Mouse (Mus musculus) layer of hippocampus, adult 2 months (tissue): ENCODE measurements at regions not wholly inside any gene's neighbourhood (a gene's known extent, or its start where the extent isn't known, plus 50 kb on each side); places are given as distances from the start of the nearest gene placed in this dataset.
A peak's percentile ranks its signal among the peaks of the same experiment; 100 is the strongest.

Experiments used
- DNase-seq, 2 experiments: peaks; one replicate each; pipeline ENCODE4 v3.0.0; 2022; ENCODE audit warnings: low spot score in 2 of 2
- H3K27ac ChIP-seq: fragments of 200-600 bp; 2 replicates; pipeline ENCODE4 v1.8.1; 2022
- H3K4me3 ChIP-seq: fragments of 200-600 bp; 2 replicates; pipeline ENCODE4 v1.8.1; 2022; ENCODE audit warnings: mild to moderate bottlenecking
- CTCF ChIP-seq: fragments of 200-600 bp; conservative IDR thresholded peaks from 2 replicates; pipeline ENCODE4 v1.8.1; 2022; ENCODE audit warnings: antibody characterized with exemption, mild to moderate bottlenecking, moderate library complexity

DNA sequence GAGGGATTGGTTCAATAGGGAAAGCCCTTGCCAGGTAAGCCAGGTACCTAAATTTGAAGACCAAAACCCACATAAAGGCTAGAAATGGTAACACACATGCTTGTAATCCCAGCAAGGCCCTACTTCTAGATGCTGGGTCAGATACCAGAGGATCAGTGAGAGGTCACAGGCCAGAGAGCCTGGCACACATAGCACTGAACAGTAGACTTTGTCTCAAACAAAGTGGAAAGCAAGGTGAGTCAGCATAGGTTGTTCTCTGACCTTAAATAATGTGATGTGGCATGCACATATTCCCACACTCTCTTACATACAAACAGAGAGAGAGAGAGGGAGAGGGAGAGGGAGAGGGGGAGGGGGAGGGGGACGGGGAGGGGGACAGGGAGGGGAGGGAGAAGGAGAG lies 100.3 kb upstream of the Cadm1 start:
- Histone ChIP-seq H3K4me3 (no peak overlapping the region), H3K27ac (no peak overlapping the region)
- TF ChIP-seq CTCF, result no peak
- no peak for DNase-seq

DNA sequence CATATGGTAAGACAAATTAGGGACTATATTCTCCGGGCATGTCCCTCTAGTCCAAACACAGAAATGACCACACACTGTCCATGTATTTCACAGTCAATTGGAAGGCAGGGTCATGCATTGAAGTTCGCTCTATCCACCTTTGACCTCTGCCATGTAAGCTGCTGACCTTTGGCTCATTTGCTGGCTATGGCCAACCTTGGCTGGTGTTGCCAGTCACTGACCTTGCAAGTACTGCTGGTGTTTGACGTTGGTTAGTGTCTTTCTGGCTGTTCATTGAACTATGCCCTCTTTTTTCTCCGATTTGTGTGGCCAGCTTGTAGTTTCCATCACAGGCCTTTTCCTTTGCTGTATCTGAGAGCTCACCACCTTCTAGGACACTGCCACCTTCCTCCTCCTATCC lies 97.3 kb upstream of the Cadm1 start:
- TF ChIP-seq CTCF, result no peak
- no peak overlapping the region for H3K27ac ChIP-seq
- no peak for DNase-seq
- no peak overlapping the region for H3K4me3 ChIP-seq

DNA sequence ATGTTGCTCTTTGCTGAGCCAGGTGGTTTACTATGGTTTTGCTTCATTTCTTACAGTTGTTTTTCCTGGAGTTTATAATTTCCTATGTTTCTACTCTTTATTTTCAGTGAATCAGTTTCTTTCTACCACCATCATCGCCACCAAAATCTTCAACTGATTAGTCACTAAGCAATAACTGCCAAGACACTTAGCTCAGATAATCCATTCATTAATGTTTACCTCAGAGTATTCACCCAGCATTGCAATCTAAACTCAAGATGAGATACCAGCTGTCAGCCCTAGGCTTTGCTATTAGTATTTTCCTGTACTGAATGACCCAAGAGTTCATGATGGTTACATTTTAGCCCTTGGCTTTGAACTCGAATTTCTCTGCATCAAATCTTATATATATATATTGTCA lies 96.8 kb upstream of the Cadm1 start:
- Histone ChIP-seq H3K27ac (no peak overlapping the region), H3K4me3 (no peak overlapping the region)
- no peak for TF ChIP-seq CTCF
- DNase-seq, result no peak

DNA sequence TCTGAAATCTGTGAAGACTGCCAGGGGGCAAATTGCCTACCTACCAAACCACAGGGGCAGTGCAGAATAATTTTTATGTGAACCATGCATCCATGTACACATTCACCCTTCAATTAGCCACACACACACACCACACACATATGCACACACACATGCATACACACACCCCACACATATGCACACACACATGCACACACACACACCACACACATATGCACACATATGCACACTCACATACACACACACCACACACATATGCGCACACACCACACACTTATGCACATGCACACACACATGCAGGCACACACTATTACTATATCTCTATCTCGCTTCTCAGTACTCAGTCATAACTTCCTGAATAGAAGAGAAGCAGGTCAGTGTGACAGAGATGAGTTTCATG lies 95.9 kb upstream of the Cadm1 start:
- Histone ChIP-seq H3K27ac (no peak overlapping the region), H3K4me3 (no peak overlapping the region)
- DNase-seq, result no peak
- TF ChIP-seq CTCF, result no peak

DNA sequence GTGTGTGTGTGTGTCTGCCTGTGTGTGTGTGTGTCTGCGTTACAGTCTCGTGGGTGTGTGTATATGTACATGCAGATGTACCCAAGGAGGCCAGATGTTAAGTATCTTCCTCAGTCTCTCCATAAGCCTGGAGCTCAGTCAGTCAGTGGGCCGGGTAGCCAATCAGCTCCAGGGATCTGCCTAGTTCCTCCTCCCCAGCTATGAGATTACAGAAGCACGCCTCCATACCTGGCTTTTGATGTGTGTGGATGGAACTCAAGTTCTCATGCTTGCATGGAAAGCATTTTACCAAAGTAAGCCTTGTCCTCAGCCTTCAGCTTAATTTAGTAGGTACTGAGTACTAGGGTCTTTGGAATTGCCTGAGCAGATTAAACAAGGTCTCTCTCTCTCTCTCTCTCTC lies 91.0 kb upstream of the Cadm1 start:
- H3K27ac ChIP-seq, result no peak overlapping the region
- no peak for TF ChIP-seq CTCF
- DNase-seq, result no peak
- no peak overlapping the region for H3K4me3 ChIP-seq

DNA sequence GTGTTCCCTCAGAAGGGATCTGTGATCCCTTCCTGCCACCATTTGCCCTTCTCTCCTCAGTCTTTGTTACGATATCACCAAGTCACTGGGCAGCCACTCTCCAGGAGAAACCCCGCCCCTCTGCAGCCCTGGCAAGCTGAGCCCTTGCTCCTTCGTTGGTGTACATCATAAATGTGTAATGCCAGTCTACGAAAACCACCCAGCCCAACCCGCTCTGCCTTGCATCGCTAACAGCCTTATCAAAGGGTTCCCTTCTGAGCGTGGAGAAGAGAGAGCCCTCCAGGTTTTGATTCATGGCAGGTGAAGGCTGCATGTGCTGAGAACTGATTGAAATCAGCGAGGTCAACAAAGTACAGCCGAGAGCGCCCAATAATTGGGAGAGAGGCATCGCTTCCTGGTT lies 90.5 kb upstream of the Cadm1 start:
- Histone ChIP-seq H3K27ac (no peak overlapping the region), H3K4me3 (peak overlapping the region; percentile 20; the same call in 1 of the 2 replicates)
- DNase-seq, result no peak
- TF ChIP-seq CTCF, result no peak

DNA sequence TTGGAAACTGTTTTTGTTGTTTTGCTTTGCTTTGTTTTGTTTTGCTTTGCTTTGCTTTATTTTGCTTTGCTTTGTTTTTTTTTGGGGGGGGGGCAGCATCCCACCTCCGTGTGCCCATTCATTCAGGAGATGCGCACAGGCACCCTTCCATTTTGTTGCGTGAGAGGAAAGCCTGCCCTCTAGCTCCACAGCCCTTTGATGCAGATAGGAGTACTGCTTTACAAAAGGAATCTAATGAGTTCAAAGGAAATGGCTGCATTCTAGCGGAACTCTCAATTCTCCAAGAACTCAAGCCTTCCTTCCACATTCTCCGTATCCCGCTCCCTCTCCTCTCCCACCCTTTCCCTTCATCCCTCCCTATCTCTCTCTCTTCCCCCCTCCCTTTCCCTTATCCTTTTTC lies 89.8 kb upstream of the Cadm1 start:
- Histone ChIP-seq H3K4me3 (peak overlapping the region; percentile 20; the same call in 1 of the 2 replicates), H3K27ac (no peak overlapping the region)
- TF ChIP-seq CTCF, result peak; percentile 73
- DNase-seq, result peak in 1 of 2 experiments; percentile 35

DNA sequence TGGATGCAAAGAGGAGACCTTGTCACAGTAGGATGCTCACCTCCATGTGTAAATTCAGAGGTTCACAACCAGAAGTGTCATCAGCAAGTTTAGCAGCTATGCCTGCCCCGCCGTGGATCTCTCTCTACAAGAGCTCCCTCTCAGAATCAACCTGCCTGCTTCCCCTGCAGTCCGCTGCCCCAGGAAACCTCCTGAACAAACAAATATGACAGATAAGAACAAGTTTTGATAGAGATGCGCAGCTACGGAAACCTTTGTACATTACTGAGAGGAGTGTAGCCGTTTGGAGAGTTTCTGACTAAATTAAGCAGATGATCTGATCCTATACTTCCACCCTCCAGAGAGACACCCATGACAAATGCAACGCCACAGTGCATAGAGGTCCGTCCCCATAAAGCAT lies 88.8 kb upstream of the Cadm1 start:
- Histone ChIP-seq H3K4me3 (no peak overlapping the region), H3K27ac (no peak overlapping the region)
- no peak for TF ChIP-seq CTCF
- DNase-seq, result no peak

DNA sequence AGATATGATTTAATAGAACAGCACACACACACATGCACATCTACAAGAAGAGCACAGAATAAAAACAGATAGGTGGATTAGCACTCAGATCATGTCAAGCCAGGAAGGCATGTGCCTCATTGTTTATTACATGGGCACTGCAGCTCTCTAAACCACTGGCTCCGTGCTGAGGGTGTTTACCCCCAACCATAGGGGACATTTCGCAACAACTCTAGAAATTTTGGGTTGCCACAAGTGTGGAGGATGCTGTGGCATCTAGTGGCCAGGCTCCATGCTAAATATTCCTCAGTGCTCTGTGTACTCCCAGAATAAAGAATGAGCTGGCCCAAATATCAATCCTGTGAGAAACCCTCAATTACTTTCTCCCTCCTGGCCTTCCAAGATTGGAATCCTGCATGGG lies 85.8 kb upstream of the Cadm1 start:
- no peak for DNase-seq

DNA sequence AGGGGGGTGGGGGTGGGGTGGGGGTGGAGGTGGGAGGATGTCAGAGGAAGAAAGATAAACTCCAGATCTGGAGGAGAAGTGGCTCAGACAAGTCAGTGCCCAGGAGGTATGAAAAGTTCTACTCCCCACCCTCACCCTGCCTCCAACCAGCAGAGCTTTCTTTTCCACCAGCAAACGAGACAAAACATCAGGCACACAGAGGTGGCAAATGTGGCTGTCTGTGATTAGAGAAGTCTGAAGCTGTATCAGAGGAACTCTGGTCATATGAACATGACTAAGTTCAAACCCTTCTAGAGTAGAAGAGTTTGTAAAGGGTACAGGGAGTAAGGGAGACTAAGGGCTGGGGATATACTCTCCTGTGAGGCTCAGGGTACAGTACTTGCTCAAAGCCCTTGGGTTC lies 85.2 kb upstream of the Cadm1 start:
- no peak for DNase-seq
- H3K4me3 ChIP-seq, result no peak overlapping the region
- TF ChIP-seq CTCF, result no peak
- no peak overlapping the region for H3K27ac ChIP-seq

More for the DNA sequence above, 85.8 kb upstream of the Cadm1 start:
- no peak overlapping the region for H3K4me3 ChIP-seq
- no peak for TF ChIP-seq CTCF
- H3K27ac ChIP-seq, result no peak overlapping the region

DNA sequence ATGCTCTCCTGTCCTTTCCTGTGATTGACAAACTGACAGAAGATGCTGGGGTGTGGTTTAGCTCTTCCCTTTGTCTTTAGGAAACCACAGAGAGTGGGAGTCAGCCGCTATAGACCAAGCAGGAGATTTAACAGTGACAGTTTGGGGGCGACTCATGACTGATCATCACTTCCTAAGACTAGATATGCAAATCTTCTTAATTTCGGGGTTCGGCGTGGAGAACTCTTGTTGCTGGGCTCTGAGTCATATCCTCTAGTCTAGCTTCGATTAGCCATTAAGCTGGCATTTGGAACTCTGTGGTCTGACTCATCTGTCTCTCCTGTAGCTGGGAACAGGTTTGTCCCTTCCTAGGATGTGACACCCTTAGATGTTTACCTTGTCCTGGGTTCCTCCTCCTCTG lies 84.6 kb upstream of the Cadm1 start:
- Histone ChIP-seq H3K4me3 (no peak overlapping the region), H3K27ac (no peak overlapping the region)
- TF ChIP-seq CTCF, result no peak
- DNase-seq, result peak in 1 of 2 experiments; percentile 33

DNA sequence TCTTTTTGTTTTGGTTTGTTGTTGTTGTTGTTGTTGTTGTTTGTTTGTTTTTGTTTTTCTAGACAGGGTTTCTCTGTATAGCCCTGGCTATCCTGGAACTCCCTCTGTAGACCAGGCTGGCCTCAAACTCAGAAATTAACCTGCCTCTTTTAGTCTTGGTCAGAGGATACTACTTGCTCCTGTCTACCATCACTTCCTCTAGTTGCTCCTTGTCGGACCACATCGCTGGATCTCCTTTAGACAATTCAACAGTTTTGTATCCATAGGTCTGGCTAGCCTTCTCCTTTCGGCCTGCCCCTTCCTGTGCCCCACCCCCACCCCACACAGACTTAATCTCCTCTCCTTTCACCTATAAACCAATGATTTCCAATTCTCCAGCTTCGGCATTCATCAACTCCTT lies 77.2 kb upstream of the Cadm1 start:
- no peak for DNase-seq

DNA sequence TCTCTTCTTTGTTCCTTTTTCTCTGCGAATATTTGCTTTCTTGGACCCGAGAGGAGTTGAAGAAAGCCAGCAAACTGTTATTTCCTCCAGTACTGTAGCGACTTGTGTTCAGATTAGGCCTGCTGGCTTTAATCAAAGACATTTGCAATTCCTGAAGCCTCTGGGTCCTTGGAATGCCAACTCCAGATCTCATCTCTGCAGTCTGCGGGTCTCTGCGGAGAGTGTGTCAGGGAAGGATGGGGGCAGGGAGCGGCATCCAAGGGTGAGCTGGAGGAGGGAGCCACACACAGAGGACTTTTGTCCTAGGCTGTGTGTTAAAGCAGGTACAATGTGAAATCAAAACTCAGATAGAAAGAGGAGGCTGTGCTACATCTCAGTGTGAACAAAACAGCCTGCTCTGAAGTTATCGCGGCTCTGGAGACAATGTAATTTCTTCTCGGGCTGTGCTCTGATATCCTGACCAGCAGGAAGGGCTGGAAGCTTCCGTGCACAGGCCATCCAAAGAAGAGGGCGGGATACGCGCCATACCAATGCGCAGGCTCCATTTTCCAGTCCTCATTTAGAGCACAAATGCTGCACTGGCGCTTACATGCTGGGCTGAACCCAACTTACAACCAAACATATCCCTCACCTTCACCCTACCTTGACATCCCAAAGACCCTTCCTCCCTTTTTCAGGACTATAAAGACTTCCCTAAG lies 71.1 kb upstream of the Cadm1 start:
- DNase-seq, result no peak
- no peak for TF ChIP-seq CTCF
- no peak overlapping the region for H3K27ac ChIP-seq
- H3K4me3 ChIP-seq, result no peak overlapping the region

More for the DNA sequence above, 77.2 kb upstream of the Cadm1 start:
- no peak overlapping the region for H3K4me3 ChIP-seq
- no peak overlapping the region for H3K27ac ChIP-seq
- no peak for TF ChIP-seq CTCF

DNA sequence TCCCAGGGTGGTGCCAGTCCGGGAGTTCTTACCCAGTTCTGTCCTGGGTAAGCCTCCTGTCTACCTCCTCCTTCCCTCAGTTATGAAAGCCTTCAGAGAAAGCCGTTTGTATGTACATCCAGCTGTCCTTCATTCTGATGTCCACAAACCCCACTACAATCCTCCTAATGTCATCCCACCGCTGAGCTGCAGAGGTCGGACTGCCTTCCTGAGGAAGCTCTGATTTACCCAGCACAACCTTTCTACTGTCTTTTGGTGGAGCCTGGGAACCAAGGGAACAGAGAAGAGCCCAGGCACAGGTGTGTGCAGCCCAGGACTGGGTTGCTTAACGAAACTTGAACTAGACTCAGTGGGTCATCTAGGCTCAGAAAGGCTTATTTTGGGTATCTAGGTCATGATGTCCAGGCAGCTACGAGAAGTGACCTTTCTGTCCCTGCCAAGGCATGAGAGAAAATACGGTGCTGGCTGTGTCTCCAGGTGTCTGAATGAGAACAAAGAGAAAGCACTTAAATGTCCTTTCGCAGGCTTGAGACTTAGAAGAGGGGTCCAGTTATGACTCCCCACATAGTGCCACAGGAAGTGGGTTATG lies 70.4 kb upstream of the Cadm1 start:
- TF ChIP-seq CTCF, result no peak
- Histone ChIP-seq H3K4me3 (no peak overlapping the region), H3K27ac (no peak overlapping the region)
- no peak for DNase-seq
